Mouse (Mus musculus) erythroblast, embryonic 14.5 days (primary cell): ENCODE data around the gene Chil3. TPM values are rescaled to one million over a fixed set of nuclear protein-coding genes. Genes with fewer than 3 reads are reported as not detected.

ENCODE experiments used
- H3K27me3 ChIP-seq: 2 replicates; pipeline ENCODE4 v1.6.1; 2012; ENCODE audit warnings: inconsistent platforms; ENCODE audit not compliant: control insufficient read depth
- H3K36me3 ChIP-seq: 2 replicates; pipeline ENCODE4 v1.6.1; 2012; ENCODE audit warnings: mild to moderate bottlenecking, inconsistent platforms; ENCODE audit not compliant: control insufficient read depth
- H3K4me1 ChIP-seq: 2 replicates; pipeline ENCODE4 v1.6.1; 2012; ENCODE audit warnings: inconsistent platforms; ENCODE audit not compliant: control insufficient read depth
- H3K4me3 ChIP-seq: replicated peaks from 2 replicates; pipeline ENCODE3; 2012; ENCODE audit warnings: moderate library complexity, mild to moderate bottlenecking, inconsistent platforms
- H3K9me3 ChIP-seq: 2 replicates; pipeline ENCODE4 v1.6.1; 2012; ENCODE audit warnings: low read length, inconsistent platforms, mixed read lengths; ENCODE audit not compliant: control insufficient read depth
- GATA1 ChIP-seq: IDR thresholded peaks from 2 replicates; pipeline ENCODE4 v1.6.1; 2012; ENCODE audit warnings: low read length, inconsistent platforms, mixed read lengths
- TAL1 ChIP-seq: IDR thresholded peaks from 3 replicates; pipeline ENCODE4 v1.6.1; 2012; ENCODE audit warnings: low read length, inconsistent platforms, mixed read lengths
- polyA plus RNA-seq: library from polyadenylated mRNA; stranded (reverse); fragments of >175 nt; gene quantifications from 2 replicates; pipeline ENCODE4 v1.2.3, GENCODE M21; 2012

Gene Chil3
- polyA plus RNA-seq, 1 experiment, result not detected

DNA sequence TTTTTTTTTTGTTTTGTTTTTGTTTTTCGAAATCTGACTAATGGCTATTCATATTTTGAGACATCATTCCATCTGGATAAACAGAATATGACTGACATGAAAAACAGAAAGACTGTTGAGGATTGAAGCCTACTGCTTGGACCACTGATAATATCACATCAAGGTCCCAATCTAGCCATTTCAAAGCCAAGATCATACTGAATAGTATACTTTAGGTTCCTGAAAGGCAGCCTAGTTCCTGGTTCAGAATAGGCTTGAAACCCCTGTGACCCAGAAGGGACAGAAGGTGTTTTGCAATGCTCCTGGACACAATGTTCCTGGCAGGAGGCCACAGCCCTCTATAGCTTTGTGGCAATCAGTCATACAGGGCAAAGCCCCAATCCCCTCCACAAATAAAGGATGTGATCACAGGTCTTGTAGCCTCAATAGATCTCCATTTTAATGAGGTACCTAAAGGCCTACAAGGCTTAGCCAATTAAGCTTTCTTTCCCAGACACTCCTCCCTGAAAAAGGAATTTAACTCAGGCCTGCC lies 3.2 kb upstream of the Chil3 start:
- Histone ChIP-seq H3K4me3 (no peak overlapping the region), H3K36me3 (no peaks in the 10 kb centered on the region), H3K4me1 (no peaks in the 10 kb centered on the region), H3K27me3 (no peaks in the 10 kb centered on the region), H3K9me3 (peaks cover 3% of the 10 kb centered on the region; the same call in 1 of the 2 replicates)
- no peak for TF ChIP-seq TAL1
- no peak for TF ChIP-seq GATA1

DNA sequence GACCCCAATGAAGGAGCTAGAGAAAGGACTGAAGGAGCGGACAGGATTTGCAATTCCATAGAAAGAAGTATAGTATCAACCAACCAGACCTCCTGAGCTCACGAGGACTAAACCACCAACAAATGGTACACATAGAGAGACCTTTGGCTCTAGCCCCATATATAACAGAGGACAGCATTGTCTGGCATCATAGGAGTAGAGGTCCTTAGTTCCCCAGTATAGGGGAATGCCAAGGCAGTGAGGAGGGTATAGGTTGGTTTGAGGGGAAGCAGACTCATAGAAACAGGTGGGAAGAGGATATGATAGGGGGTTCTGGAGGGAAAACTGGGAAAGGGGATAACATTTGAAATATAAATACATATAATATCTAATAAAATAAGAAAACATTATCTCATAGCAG lies 13.0 kb downstream of the Chil3 start:
- H3K9me3 ChIP-seq, result no peaks in the 10 kb centered on the region
- TF ChIP-seq TAL1 (no peak), GATA1 (no peak)

DNA sequence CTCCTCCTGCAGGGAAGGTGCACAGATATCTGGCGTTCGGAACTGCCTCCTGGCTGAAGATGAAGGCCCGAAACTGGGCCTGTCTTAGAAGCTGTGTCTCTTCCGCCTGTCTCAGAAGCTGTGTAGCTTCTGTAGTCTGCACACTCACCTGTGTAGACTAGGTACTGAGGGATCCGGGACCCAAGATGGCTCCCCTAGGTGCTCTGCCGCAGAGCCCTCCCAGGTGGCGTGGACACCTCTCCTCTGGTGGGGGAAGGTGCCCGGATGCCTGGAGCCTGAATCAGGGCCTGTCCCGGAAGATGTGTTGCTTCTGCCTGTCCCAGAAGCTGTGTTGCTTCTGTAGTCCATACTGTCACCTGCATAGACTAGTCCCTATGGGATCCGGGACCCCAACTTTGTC lies 23.3 kb downstream of the Chil3 start:
- H3K27me3 ChIP-seq, result no peaks in the 10 kb centered on the region
- peaks cover 21% of the 10 kb centered on the region for H3K9me3 ChIP-seq
- H3K4me3 ChIP-seq, result no peak overlapping the region
- H3K36me3 ChIP-seq, result no peaks in the 10 kb centered on the region
- TF ChIP-seq TAL1, result no peak
- no peak for TF ChIP-seq GATA1
- H3K4me1 ChIP-seq, result no peaks in the 10 kb centered on the region

More for the DNA sequence above, 13.0 kb downstream of the Chil3 start:
- H3K27me3 ChIP-seq, result no peaks in the 10 kb centered on the region
- no peaks in the 10 kb centered on the region for H3K36me3 ChIP-seq
- H3K4me3 ChIP-seq, result no peak overlapping the region
- no peaks in the 10 kb centered on the region for H3K4me1 ChIP-seq

DNA sequence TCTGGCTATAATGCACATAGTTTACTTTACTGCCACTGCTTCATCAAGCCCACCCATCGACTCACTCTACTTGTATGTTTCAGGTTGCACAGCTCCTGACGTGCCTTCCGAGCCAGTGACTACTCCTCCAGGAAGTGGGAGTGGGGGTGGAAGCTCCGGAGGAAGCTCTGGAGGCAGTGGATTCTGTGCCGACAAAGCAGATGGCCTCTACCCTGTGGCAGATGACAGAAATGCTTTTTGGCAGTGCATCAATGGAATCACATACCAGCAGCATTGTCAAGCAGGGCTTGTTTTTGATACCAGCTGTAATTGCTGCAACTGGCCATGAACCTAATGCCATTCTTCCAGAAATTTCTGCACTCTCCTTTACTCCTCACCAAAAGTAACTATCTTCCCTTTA lies 35.7 kb downstream of the Chil3 start:
- Histone ChIP-seq H3K4me3 (no peak overlapping the region), H3K9me3 (peaks cover 3% of the 10 kb centered on the region), H3K4me1 (no peaks in the 10 kb centered on the region), H3K27me3 (no peaks in the 10 kb centered on the region), H3K36me3 (no peaks in the 10 kb centered on the region)
- TF ChIP-seq GATA1 (no peak), TAL1 (no peak)

DNA sequence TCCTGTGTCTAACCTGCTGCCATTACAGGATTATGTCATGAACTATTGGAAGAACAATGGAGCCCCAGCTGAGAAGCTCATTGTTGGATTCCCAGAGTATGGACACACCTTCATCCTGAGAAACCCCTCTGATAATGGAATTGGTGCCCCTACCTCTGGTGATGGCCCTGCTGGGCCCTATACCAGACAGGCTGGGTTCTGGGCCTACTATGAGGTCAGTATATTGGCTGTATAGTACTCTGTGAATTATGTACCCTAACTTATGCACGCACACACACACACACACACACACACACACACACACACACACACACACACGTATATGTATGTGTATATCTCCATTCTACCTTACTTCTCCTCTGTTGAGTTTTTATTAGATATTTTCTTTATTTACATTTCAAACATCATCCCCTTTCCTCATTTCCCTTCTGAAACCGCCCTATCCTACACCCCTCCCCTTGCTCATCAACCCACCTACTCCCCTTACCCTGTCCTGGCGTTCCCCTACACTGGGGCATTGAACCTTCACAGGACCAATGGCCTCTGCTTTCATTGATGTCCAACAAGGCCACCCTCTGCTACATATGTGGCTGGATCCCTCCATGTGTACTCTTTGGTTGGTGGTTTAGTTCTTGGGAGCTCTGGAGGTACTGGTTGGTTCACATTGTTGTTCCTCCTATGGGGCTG lies 38.4 kb downstream of the Chil3 start:
- Histone ChIP-seq H3K9me3 (peaks cover 3% of the 10 kb centered on the region), H3K4me3 (no peak overlapping the region), H3K36me3 (no peaks in the 10 kb centered on the region), H3K27me3 (no peaks in the 10 kb centered on the region), H3K4me1 (no peaks in the 10 kb centered on the region)
- TF ChIP-seq GATA1 (no peak), TAL1 (no peak)

DNA sequence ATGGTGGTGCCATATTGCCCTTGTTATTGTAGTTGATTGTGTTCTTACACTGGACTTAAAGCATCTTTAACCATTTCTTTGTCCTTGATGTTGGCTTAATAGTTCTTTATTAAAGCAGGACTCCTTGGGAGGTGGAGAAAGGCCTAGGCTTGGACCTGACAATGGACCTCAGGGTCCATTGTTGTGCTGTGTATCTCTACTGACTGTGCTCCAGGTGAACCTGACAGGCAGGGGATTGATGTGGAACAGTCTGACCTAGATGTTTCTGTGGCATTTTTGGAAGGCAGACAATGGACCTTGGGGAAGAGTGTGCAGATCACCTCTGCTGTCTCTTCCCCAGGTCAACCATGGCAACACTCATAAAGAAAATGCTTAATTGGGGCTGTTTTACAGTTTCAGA lies 40.4 kb downstream of the Chil3 start:
- Histone ChIP-seq H3K36me3 (no peaks in the 10 kb centered on the region), H3K4me3 (no peak overlapping the region), H3K27me3 (no peaks in the 10 kb centered on the region), H3K4me1 (no peaks in the 10 kb centered on the region), H3K9me3 (peaks cover 3% of the 10 kb centered on the region)
- TF ChIP-seq GATA1, result no peak
- TF ChIP-seq TAL1, result no peak

DNA sequence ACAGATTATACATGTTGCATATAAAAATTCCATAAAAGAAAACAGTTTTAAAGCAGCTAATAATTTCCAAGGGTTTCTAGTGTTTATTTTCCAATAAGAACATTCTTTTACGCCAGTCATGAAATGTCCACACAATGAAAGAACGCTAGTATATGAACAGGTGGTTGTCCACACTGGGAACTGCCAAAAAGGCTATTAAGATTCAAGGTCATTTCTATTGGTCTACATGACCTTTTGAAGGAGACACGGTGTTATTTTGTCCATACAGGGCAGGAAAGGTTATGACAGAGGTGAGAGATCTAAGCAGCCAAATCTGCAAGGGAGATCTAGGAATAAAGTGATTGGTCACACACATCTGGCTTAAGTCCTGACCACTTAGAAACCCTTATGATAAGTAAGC lies 54.4 kb downstream of the Chil3 start, which contains the start of gene Chia1:
Gene Chia1 (plus strand): TSS at position 301 of the 400 bp plus-strand sequence.
- H3K4me1 ChIP-seq, result no peaks in the 10 kb centered on the region
- no peaks in the 10 kb centered on the region for H3K36me3 ChIP-seq
- peaks cover 8% of the 10 kb centered on the region for H3K9me3 ChIP-seq
- H3K27me3 ChIP-seq, result no peaks in the 10 kb centered on the region
- TF ChIP-seq GATA1, result no peak
- no peak for TF ChIP-seq TAL1
- no peak within 1 kb of the TSS for H3K4me3 ChIP-seq

Other genes starting within 250 kb of the Chil3 start
- 0.01 TPM in 1 of 2 replicates, not detected in the other for gene I830077J02Rik, start 234.9 kb downstream of the Chil3 start, polyA plus RNA-seq
- 1.0 and 1.1 TPM in 2 replicates for gene Wdr77, start 208.2 kb downstream of the Chil3 start, polyA plus RNA-seq
- 23.2 and 25.2 TPM in 2 replicates for gene Atp5f1, start 207.5 kb downstream of the Chil3 start, polyA plus RNA-seq
- gene Ovgp1, start 193.9 kb downstream of the Chil3 start, polyA plus RNA-seq, result not detected in 2 replicates
- not detected in 2 replicates for gene Pifo, start 152.9 kb downstream of the Chil3 start, polyA plus RNA-seq
- not detected in 2 replicates for gene Chil5, start 134.8 kb downstream of the Chil3 start, polyA plus RNA-seq
- not detected in 2 replicates for gene Chia1, start 54.3 kb downstream of the Chil3 start, polyA plus RNA-seq
- gene Chil4, start 51.9 kb upstream of the Chil3 start, polyA plus RNA-seq, result not detected in 2 replicates
- not detected in 2 replicates for gene Chil6, start 238.6 kb upstream of the Chil3 start, polyA plus RNA-seq